Mouse (Mus musculus) brain, adult 2 months (tissue): ENCODE measurements at regions not wholly inside any gene's neighbourhood (a gene's known extent, or its start where the extent isn't known, plus 50 kb on each side); places are given as distances from the start of the nearest gene placed in this dataset.

Experiments
- DNase-seq: peaks from one replicate; pipeline ENCODE4 v3.0.0; 2011; ENCODE audit warnings: low read depth, low spot score

- peak; percentile 39 for DNase-seq
Measured at GRCm38 (mm10) chr3:17201773-17202172, 746.4 kb upstream of the Cypt12 start.

GRCm38 (mm10) chr3:17214031-17214430 is 734.2 kb upstream of the Cypt12 start:
- no peak for DNase-seq

- no peak for DNase-seq
Measured at GRCm38 (mm10) chr3:17216825-17217224, 731.4 kb upstream of the Cypt12 start.

GRCm38 (mm10) chr3:17238407-17238806 is 709.8 kb upstream of the Cypt12 start:
- DNase-seq, result no peak

GRCm38 (mm10) chr3:17258397-17258796 is 689.8 kb upstream of the Cypt12 start:
- DNase-seq, result peak; percentile 17

GRCm38 (mm10) chr3:17259093-17259492 is 689.1 kb upstream of the Cypt12 start:
- peak; percentile 51 for DNase-seq

- peak; percentile 20 for DNase-seq
Measured at GRCm38 (mm10) chr3:17281231-17281630, 667.0 kb upstream of the Cypt12 start.

- peak; percentile 4 for DNase-seq
Measured at GRCm38 (mm10) chr3:17282881-17283280, 665.3 kb upstream of the Cypt12 start.

- DNase-seq, result no peak
Measured at GRCm38 (mm10) chr3:17317523-17317922, 630.7 kb upstream of the Cypt12 start.

- peak; percentile 54 for DNase-seq
Measured at GRCm38 (mm10) chr3:17318450-17318849, 629.8 kb upstream of the Cypt12 start.

GRCm38 (mm10) chr3:17319213-17319612 is 629.0 kb upstream of the Cypt12 start:
- DNase-seq, result peak; percentile 66

GRCm38 (mm10) chr3:17319931-17320330 is 628.3 kb upstream of the Cypt12 start:
- DNase-seq, result no peak

- peak; percentile 37 for DNase-seq
Measured at GRCm38 (mm10) chr3:17322266-17322665, 625.9 kb upstream of the Cypt12 start.

- no peak for DNase-seq
Measured at GRCm38 (mm10) chr3:17324816-17325215, 623.4 kb upstream of the Cypt12 start.

GRCm38 (mm10) chr3:17325821-17326220 is 622.4 kb upstream of the Cypt12 start:
- no peak for DNase-seq

GRCm38 (mm10) chr3:17326292-17326691 is 621.9 kb upstream of the Cypt12 start:
- DNase-seq, result no peak

GRCm38 (mm10) chr3:17326774-17327173 is 621.4 kb upstream of the Cypt12 start:
- DNase-seq, result no peak

- no peak for DNase-seq
Measured at GRCm38 (mm10) chr3:17327706-17328105, 620.5 kb upstream of the Cypt12 start.

- DNase-seq, result peak; percentile 40
Measured at GRCm38 (mm10) chr3:17329411-17329810, 618.8 kb upstream of the Cypt12 start.

- DNase-seq, result no peak
Measured at GRCm38 (mm10) chr3:17330429-17331373, 617.5 kb upstream of the Cypt12 start.

GRCm38 (mm10) chr3:17360253-17360652 is 588.0 kb upstream of the Cypt12 start:
- no peak for DNase-seq
